Comparison of ENCODE assay signal across 32 mouse cellular contexts in genomic region chr19:18590234-18590633, GRCm38 (mm10). TPM values are rescaled to one million over a fixed set of nuclear protein-coding genes. Genes with fewer than 3 reads are reported as not detected.
A peak's percentile ranks its signal among the peaks of the same experiment; 100 is the strongest.
DNase-seq lines count a peak whose midpoint lies in the region; ATAC-seq and TF ChIP-seq lines count a peak whose summit lies in the region.
"Had no signal": no experiment of that assay in that cellular context is flagged by ENCODE, and none has a peak within 500 bp of the region (broad histone marks: within the 10 kb centered on the region; RNA-seq: fewer than 3 reads in every experiment).

No protein-coding gene starts in this region.

- H3K4me1 ChIP-seq in forebrain, embryonic 10.5 days, result peaks cover 23% of the 10 kb centered on the region
- H3K4me1 ChIP-seq in forebrain, embryonic 11.5 days (replicated peaks; ENCODE audit: control insufficient read depth, insufficient read depth, low read length), result no peaks in the 10 kb centered on the region
- H3K4me1 ChIP-seq in kidney, embryonic 16.5 days (ENCODE audit: insufficient read depth, low read length), result peaks cover 49% of the 10 kb centered on the region
- peaks cover 15% of the 10 kb centered on the region for H3K4me1 ChIP-seq in lung, embryonic 16.5 days (replicated peaks; ENCODE audit: control insufficient read depth, insufficient read depth, low read length)
- H3K4me1 ChIP-seq in lung, adult 2 months (ENCODE audit: control insufficient read depth, insufficient read depth, low read length), result peaks cover 18% of the 10 kb centered on the region
- H3K4me1 ChIP-seq in embryonic facial prominence, embryonic 10.5 days, result peaks cover 15% of the 10 kb centered on the region
- H3K4me1 ChIP-seq: neural tube, embryonic 12.5 days had no signal

- H3K9me3 ChIP-seq in forebrain, embryonic 10.5 days, result no peaks in the 10 kb centered on the region
- no peaks in the 10 kb centered on the region for H3K9me3 ChIP-seq in forebrain, embryonic 11.5 days (ENCODE audit: control insufficient read depth, low read length)
- H3K9me3 ChIP-seq in kidney, embryonic 16.5 days (ENCODE audit: low read length), result no peaks in the 10 kb centered on the region
- H3K9me3 ChIP-seq in lung, embryonic 16.5 days (ENCODE audit: control insufficient read depth, low read length), result no peaks in the 10 kb centered on the region
- H3K9me3 ChIP-seq in embryonic facial prominence, embryonic 10.5 days, result no peaks in the 10 kb centered on the region
- H3K9me3 ChIP-seq: forebrain, embryonic 12.5 days; heart, embryonic 10.5 days; heart, embryonic 15.5 days; hindbrain, embryonic 13.5 days; midbrain, embryonic 15.5 days; neural tube, embryonic 12.5 days had no signal

- no peak overlapping the region for H3K4me3 ChIP-seq in forebrain, embryonic 10.5 days
- H3K4me3 ChIP-seq in forebrain, embryonic 11.5 days (ENCODE audit: low read depth, low read length), result no peak overlapping the region
- no peak overlapping the region for H3K4me3 ChIP-seq in kidney, embryonic 16.5 days (ENCODE audit: low read length)
- no peak overlapping the region for H3K4me3 ChIP-seq in lung, embryonic 16.5 days (ENCODE audit: low read length)
- no peak overlapping the region for H3K4me3 ChIP-seq in lung, adult 2 months (replicated peaks; ENCODE audit: extremely low read depth, low read depth, low read length)
- H3K4me3 ChIP-seq in embryonic facial prominence, embryonic 10.5 days, result no peak overlapping the region
- H3K4me3 ChIP-seq: forebrain, embryonic 12.5 days; heart, embryonic 10.5 days; heart, embryonic 15.5 days; hindbrain, embryonic 13.5 days; layer of hippocampus, adult 2 months; midbrain, embryonic 15.5 days; myocyte; neural tube, embryonic 12.5 days had no signal

- no peak for TF ChIP-seq CTCF in lung, adult 2 months (IDR thresholded peaks at IDR 0.05; ENCODE audit: insufficient read depth, low read length)

- H3K27me3 ChIP-seq in forebrain, embryonic 10.5 days (ENCODE audit: poor library complexity, severe bottlenecking), result no peaks in the 10 kb centered on the region
- H3K27me3 ChIP-seq in forebrain, embryonic 11.5 days (ENCODE audit: control insufficient read depth, insufficient read depth, low read length), result no peaks in the 10 kb centered on the region
- H3K27me3 ChIP-seq in kidney, embryonic 16.5 days (ENCODE audit: insufficient read depth, low read length), result no peaks in the 10 kb centered on the region
- H3K27me3 ChIP-seq in lung, embryonic 16.5 days (ENCODE audit: control insufficient read depth, insufficient read depth, low read depth, low read length), result no peaks in the 10 kb centered on the region
- H3K27me3 ChIP-seq in embryonic facial prominence, embryonic 10.5 days (replicated peaks; ENCODE audit: low read depth, poor library complexity, severe bottlenecking), result no peaks in the 10 kb centered on the region
- H3K27me3 ChIP-seq: CH12.LX; forebrain, embryonic 12.5 days; heart, embryonic 15.5 days; hindbrain, embryonic 13.5 days; midbrain, embryonic 15.5 days; neural tube, embryonic 12.5 days had no signal

- WGBS in forebrain, embryonic 10.5 days, result 66% methylated on average over 5 of the region's 5 CpGs
- WGBS in forebrain, embryonic 11.5 days, result 43% methylated on average over 5 of the region's 5 CpGs
- 37% methylated on average over 5 of the region's 5 CpGs for WGBS in kidney, embryonic 16.5 days
- WGBS in lung, embryonic 16.5 days, result 63% methylated on average over 5 of the region's 5 CpGs
- WGBS in lung, adult 2 months, result 64% methylated on average over 5 of the region's 5 CpGs
- 73% methylated on average over 5 of the region's 5 CpGs for WGBS in embryonic facial prominence, embryonic 10.5 days

- H3K9ac ChIP-seq in forebrain, embryonic 11.5 days (ENCODE audit: low read length), result no peak overlapping the region
- H3K9ac ChIP-seq in kidney, embryonic 16.5 days (replicated peaks; ENCODE audit: low read length), result no peak overlapping the region
- no peak overlapping the region for H3K9ac ChIP-seq in lung, embryonic 16.5 days (ENCODE audit: low read length)
- H3K9ac ChIP-seq: forebrain, embryonic 12.5 days; forebrain, postnatal 0 days; heart, embryonic 15.5 days; hindbrain, embryonic 13.5 days; liver, embryonic 14.5 days; midbrain, embryonic 15.5 days; neural tube, embryonic 12.5 days had no signal

- no peaks in the 10 kb centered on the region for H3K36me3 ChIP-seq in forebrain, embryonic 10.5 days (replicated peaks)
- no peaks in the 10 kb centered on the region for H3K36me3 ChIP-seq in forebrain, embryonic 11.5 days (ENCODE audit: control insufficient read depth, insufficient read depth, low read length)
- peaks cover 19% of the 10 kb centered on the region; the same call in 1 of the 2 replicates for H3K36me3 ChIP-seq in kidney, embryonic 16.5 days (ENCODE audit: insufficient read depth, low read length)
- no peaks in the 10 kb centered on the region for H3K36me3 ChIP-seq in lung, embryonic 16.5 days (ENCODE audit: control insufficient read depth, insufficient read depth, low read length)
- H3K36me3 ChIP-seq in embryonic facial prominence, embryonic 10.5 days (replicated peaks), result no peaks in the 10 kb centered on the region
- H3K36me3 ChIP-seq: forebrain, embryonic 12.5 days; hindbrain, embryonic 13.5 days; midbrain, embryonic 15.5 days; neural tube, embryonic 12.5 days had no signal

- peak overlapping the region; percentile 15; the same call in 1 of the 2 replicates for H3K27ac ChIP-seq in forebrain, embryonic 10.5 days
- H3K27ac ChIP-seq in forebrain, embryonic 11.5 days (ENCODE audit: low read depth, low read length), result no peak overlapping the region
- 0 out of 2 replicates have a peak overlapping the region, but pooled peaks have one; percentile 28 for H3K27ac ChIP-seq in kidney, embryonic 16.5 days (ENCODE audit: low read length)
- H3K27ac ChIP-seq in lung, embryonic 16.5 days (ENCODE audit: low read length), result peak overlapping the region; percentile 9; the same call in 1 of the 2 replicates
- H3K27ac ChIP-seq in embryonic facial prominence, embryonic 10.5 days (replicated peaks), result 0 out of 2 replicates have a peak overlapping the region, but pooled peaks have one; percentile 19
- H3K27ac ChIP-seq: forebrain, embryonic 12.5 days; heart, embryonic 10.5 days; heart, embryonic 15.5 days; hindbrain, embryonic 13.5 days; layer of hippocampus, adult 2 months; liver, embryonic 14.5 days; midbrain, embryonic 15.5 days; neural tube, embryonic 12.5 days had no signal

- intact Hi-C loops in gastrocnemius, postnatal 36 days (cut with DNase I), result no loop called here

- no peak for DNase-seq in forebrain, embryonic 10.5 days (ENCODE audit: extremely low spot score, low spot score)
- DNase-seq in forebrain, embryonic 11.5 days (ENCODE audit: low spot score), result no peak
- no peak for DNase-seq in kidney, postnatal 36 days
- DNase-seq in lung, adult 2 months, result no peak
- DNase-seq in embryonic facial prominence, embryonic 10.5 days (ENCODE audit: low spot score), result no peak
- no peak for DNase-seq in gastrocnemius, postnatal 36 days
- DNase-seq: adrenal gland, adult 2 months; adrenal gland, postnatal 36 days; cerebellum, adult 2 months; cerebellum, postnatal 14 days; forebrain, postnatal 0 days; kidney, postnatal 10 days; liver; lung, postnatal 10 days; right cerebral cortex, adult 18-20 months; spleen, adult 18-20 months; thymus, adult 18-20 months; thymus, postnatal 25 days had no signal

- no peak for ATAC-seq in forebrain, embryonic 11.5 days (replicated peaks; ENCODE audit: low FRiP score)
- 0 out of 2 replicates have a peak, but pooled peaks have one; percentile 21 for ATAC-seq in kidney, embryonic 16.5 days (ENCODE audit: low FRiP score, low TSS enrichment)
- ATAC-seq in lung, embryonic 16.5 days (ENCODE audit: low read depth), result peak; percentile 24; the same call in 1 of the 2 replicates
- ATAC-seq: activated CD4-positive, CD25-positive, alpha-beta regulatory T cell, adult 4 months; intestine, postnatal 0 days had no signal

- TF ChIP-seq POLR2A in lung, adult 2 months (IDR thresholded peaks at IDR 0.05; ENCODE audit: borderline replicate concordance, extremely low read depth, low read depth, low read length), result no peak

- H3K4me2 ChIP-seq in forebrain, embryonic 11.5 days (ENCODE audit: low read depth, low read length, severe bottlenecking), result no peak overlapping the region
- H3K4me2 ChIP-seq in kidney, embryonic 16.5 days (replicated peaks; ENCODE audit: low read depth, low read length), result no peak overlapping the region
- no peak overlapping the region for H3K4me2 ChIP-seq in lung, embryonic 16.5 days (ENCODE audit: low read depth, low read length)
- H3K4me2 ChIP-seq: forebrain, embryonic 12.5 days; heart, embryonic 15.5 days; hindbrain, embryonic 13.5 days; midbrain, embryonic 15.5 days; neural tube, embryonic 12.5 days had no signal

RNA-seq across cellular contexts. Expression of gene Ostf1, which starts 41.4 kb away (rescaled TPM):
- 36.7 and 39.7 TPM in 2 replicates for polyA plus RNA-seq in forebrain, embryonic 10.5 days (2016; fragmentation: Nextera tagmentation; extraction: Ambion mirVana)
- polyA plus RNA-seq in forebrain, embryonic 11.5 days (2014; fragmentation: Nextera tagmentation; extraction: Ambion mirVana), result 36.8 and 37.6 TPM in 2 replicates
- 136 and 150 TPM in 2 replicates for polyA plus RNA-seq in kidney, embryonic 16.5 days (2015; fragmentation: Nextera tagmentation; extraction: Ambion mirVana)
- 111 and 122 TPM in 2 replicates for polyA plus RNA-seq in lung, embryonic 16.5 days (2015; fragmentation: Nextera tagmentation; extraction: Ambion mirVana)
- 76.8 and 79.7 TPM in 2 replicates for polyA plus RNA-seq in lung, adult 2 months (2012; rRNA removed)
- 35.0 and 37.0 TPM in 2 replicates for polyA plus RNA-seq in embryonic facial prominence, embryonic 10.5 days (2016; fragmentation: Nextera tagmentation; extraction: Ambion mirVana)
- total RNA-seq in gastrocnemius, postnatal 36 days (2021), result 10 to 100 TPM; 22.0 to 25.0 TPM

RNA-seq across cellular contexts. Expression of gene Nmrk1, which starts 41.5 kb away (rescaled TPM):
- polyA plus RNA-seq in forebrain, embryonic 10.5 days (2016; fragmentation: Nextera tagmentation; extraction: Ambion mirVana), result 6.2 and 6.4 TPM in 2 replicates
- polyA plus RNA-seq in forebrain, embryonic 11.5 days (2014; fragmentation: Nextera tagmentation; extraction: Ambion mirVana), result 6.0 and 6.1 TPM in 2 replicates
- polyA plus RNA-seq in kidney, embryonic 16.5 days (2015; fragmentation: Nextera tagmentation; extraction: Ambion mirVana), result 28.6 and 29.2 TPM in 2 replicates
- polyA plus RNA-seq in lung, embryonic 16.5 days (2015; fragmentation: Nextera tagmentation; extraction: Ambion mirVana), result 11.1 and 13.5 TPM in 2 replicates
- 3.0 and 4.7 TPM in 2 replicates for polyA plus RNA-seq in lung, adult 2 months (2012; rRNA removed)
- polyA plus RNA-seq in embryonic facial prominence, embryonic 10.5 days (2016; fragmentation: Nextera tagmentation; extraction: Ambion mirVana), result 8.1 and 8.7 TPM in 2 replicates
- total RNA-seq in gastrocnemius, postnatal 36 days (2021), result 1 to 10 TPM; 2.2 to 3.0 TPM
